Mouse (Mus musculus) right cerebral cortex, postnatal 14 days (tissue): ENCODE measurements around the gene Cacng8.
A peak's percentile ranks its signal among the peaks of the same experiment; 100 is the strongest.

Experiments
- DNase-seq: peaks from one replicate; pipeline ENCODE4 v3.0.0; 2022

Cacng8 gene

GRCm38 (mm10) chr7:3390413-3391080 lies at the start of gene Cacng8:
Gene Cacng8 (plus strand): TSS chr7:3390683.
- no peak for DNase-seq

- DNase-seq = no peak
Measured at GRCm38 (mm10) chr7:3343861-3344260, 46.6 kb upstream of the Cacng8 start.

GRCm38 (mm10) chr7:3345301-3345700 lies 45.2 kb upstream of the Cacng8 start:
- no peak for DNase-seq

- DNase-seq = no peak
Measured at GRCm38 (mm10) chr7:3347366-3348287, 42.9 kb upstream of the Cacng8 start.

DNA sequence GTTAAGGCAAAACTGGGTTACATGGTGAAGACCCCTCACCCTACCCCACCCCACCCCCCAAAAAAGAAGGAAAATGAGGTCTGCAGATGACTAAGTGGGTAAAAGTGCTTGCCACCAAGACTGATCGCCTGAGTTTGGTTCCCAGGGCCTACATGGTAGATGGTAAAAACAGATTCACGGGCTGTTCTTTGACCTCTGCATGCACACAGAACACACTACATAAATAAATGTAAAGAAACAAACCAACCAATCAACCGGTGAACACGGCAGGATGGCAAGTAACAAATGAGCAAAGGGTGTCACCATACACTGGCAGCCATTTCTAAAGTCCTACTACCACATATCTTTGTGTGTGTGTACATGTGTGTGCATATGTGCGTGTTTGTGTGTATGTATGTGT lies 42.2 kb upstream of the Cacng8 start:
- DNase-seq = no peak

GRCm38 (mm10) chr7:3349775-3350174 lies 40.7 kb upstream of the Cacng8 start:
- no peak for DNase-seq

- no peak for DNase-seq
Measured at GRCm38 (mm10) chr7:3351536-3351935, 38.9 kb upstream of the Cacng8 start.

DNA sequence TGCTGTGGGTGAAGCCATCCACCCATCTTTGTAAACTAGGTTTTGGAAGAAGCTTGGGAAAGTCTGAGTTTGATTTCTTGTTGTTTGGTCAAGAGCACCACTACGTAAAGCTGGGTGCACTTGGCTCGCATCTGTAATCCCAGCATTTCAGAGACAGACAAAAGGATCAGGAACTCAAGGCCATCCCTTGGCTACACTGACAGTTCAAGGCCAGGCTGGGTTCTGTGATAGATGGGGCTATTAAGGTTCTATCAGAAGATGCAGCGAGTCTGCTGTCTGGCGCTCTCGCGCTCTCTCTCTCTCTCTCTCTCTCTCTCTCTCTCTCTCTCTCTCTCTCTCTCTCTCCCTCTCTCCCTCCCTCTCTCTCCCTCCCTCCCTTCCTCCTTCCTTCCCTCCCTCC lies 35.6 kb upstream of the Cacng8 start:
- no peak for DNase-seq

GRCm38 (mm10) chr7:3360678-3361077 lies 29.8 kb upstream of the Cacng8 start:
- no peak for DNase-seq

GRCm38 (mm10) chr7:3365547-3366279 lies 24.8 kb upstream of the Cacng8 start:
- no peak for DNase-seq

- DNase-seq = no peak
Measured at GRCm38 (mm10) chr7:3366705-3367516, 23.6 kb upstream of the Cacng8 start.

- DNase-seq = no peak
Measured at GRCm38 (mm10) chr7:3367569-3367968, 22.9 kb upstream of the Cacng8 start.

GRCm38 (mm10) chr7:3368311-3368710 lies 22.2 kb upstream of the Cacng8 start:
- no peak for DNase-seq

- DNase-seq = no peak
Measured at GRCm38 (mm10) chr7:3369189-3369588, 21.3 kb upstream of the Cacng8 start.

- no peak for DNase-seq
Measured at GRCm38 (mm10) chr7:3370407-3370806, 20.1 kb upstream of the Cacng8 start.

GRCm38 (mm10) chr7:3372376-3372775 lies 18.1 kb upstream of the Cacng8 start:
- no peak for DNase-seq

DNA sequence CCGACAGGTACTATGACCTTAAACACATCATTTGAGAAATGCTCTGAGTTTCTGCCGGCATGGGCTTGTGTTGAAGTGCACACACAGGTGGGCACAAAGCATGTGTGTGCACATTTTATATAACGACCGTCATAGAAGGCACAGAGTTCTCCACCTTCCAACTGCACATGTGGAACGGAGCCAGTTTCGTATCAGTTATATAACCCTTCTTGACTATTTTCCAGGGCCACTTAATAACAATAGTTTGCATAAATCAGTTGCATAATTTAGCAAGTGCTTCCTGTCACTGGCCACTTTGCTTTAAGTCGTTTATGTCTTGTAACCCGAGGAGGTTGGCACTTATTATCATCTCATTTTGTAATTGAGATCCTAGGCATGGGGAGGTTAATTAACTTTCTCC lies 16.7 kb upstream of the Cacng8 start:
- no peak for DNase-seq

DNA sequence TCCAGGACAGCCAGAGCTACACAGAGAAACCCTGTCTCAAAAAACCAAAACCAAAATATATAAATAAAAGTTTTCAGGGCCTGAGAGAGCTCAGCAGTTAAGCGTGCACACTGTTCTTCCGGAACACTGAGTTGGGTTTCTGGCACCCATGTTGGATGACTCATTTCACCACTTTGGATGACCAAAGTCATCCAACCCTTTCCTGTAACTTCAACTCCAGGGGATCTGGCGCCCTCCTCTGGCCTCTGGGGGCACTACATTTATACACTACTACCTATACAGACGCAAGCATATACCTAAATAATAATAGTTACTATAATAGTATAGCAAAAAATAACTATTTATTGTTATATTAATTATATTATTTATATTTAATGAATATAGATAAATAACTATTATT lies 13.7 kb upstream of the Cacng8 start:
- peak; percentile 60 for DNase-seq

DNA sequence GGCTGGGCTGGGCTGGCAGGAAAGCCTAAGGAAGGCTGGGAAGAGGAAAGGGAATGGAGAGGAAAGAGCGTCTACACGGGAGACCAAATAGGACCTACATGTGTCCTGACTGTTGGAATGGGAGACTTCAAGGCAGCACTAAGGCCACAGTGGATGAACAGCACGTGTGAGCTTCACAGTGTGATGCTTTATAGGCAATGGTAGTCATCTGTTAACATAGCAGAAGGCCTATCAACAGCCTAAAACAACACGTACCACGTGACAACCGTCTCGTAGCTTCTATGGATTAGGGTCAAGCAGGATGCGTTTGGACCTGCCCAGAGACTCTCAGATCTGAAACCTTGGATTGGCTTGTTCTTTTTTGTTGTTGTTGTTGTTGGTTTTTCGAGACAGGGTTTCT lies 8.4 kb upstream of the Cacng8 start:
- no peak for DNase-seq

GRCm38 (mm10) chr7:3384807-3385319 lies 5.6 kb upstream of the Cacng8 start:
- no peak for DNase-seq

- DNase-seq = no peak
Measured at GRCm38 (mm10) chr7:3386036-3386730, 4.3 kb upstream of the Cacng8 start.

GRCm38 (mm10) chr7:3387761-3388160 lies 2.7 kb upstream of the Cacng8 start:
- DNase-seq = no peak
